Mouse (Mus musculus) lung, adult 2 months (tissue): ENCODE results near the gene Nrg4.

Experiments
- CTCF ChIP-seq: fragments of 200-500 bp; IDR thresholded peaks from 2 replicates; pipeline ENCODE4 v1.5.1; 2011; ENCODE audit warnings: mild to moderate bottlenecking, low read length, control low read depth; ENCODE audit not compliant: insufficient read depth
- POLR2A ChIP-seq: fragments of 200-500 bp; IDR thresholded peaks from 2 replicates; pipeline ENCODE4 v1.6.1; 2011; ENCODE audit warnings: low read depth, mild to moderate bottlenecking, control low read depth, low read length, borderline replicate concordance; ENCODE audit errors: extremely low read depth

DNA sequence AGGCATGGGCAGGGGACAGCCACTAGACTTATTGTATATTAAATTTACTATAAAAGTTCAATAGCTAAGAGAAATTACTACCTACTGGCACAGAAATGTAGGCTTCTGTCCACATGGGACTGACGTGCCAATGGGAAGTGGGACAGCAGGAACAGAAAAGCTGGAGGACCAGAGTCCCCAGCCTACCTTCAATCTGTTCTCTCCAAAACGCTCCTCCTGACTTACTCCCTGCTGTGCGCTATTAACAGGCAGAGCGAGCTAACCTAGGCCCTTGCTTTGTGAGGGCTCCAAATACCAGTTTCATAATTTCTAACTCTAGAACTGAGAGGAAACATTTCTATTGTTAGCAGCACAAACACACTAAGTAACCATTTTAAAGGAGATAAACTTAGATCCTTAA lies 52.7 kb downstream of the Nrg4 start:
- no peak for TF ChIP-seq CTCF
- no peak for TF ChIP-seq POLR2A
